Mouse (Mus musculus) C2C12 (cell line): ENCODE measurements around the gene Unc79. TPM values are rescaled to one million over a fixed set of nuclear protein-coding genes. Genes with fewer than 3 reads are reported as not detected.

Experiments used
- H3K27me3 ChIP-seq: one replicate; pipeline ENCODE4 v1.6.1; 2011; ENCODE audit not compliant: control insufficient read depth, insufficient read depth, insufficient read length
- H3K36me3 ChIP-seq: one replicate; pipeline ENCODE4 v1.6.1; 2011; ENCODE audit not compliant: control insufficient read depth, insufficient read depth
- H3K4me3 ChIP-seq: one replicate; pipeline ENCODE4 v1.5.1; 2011; ENCODE audit warnings: mild to moderate bottlenecking, control low read depth; ENCODE audit not compliant: poor library complexity, insufficient read depth, severe bottlenecking
- H3K79me2 ChIP-seq: one replicate; pipeline ENCODE4 v1.6.1; 2011; ENCODE audit not compliant: control insufficient read depth, insufficient read depth
- H3K79me3 ChIP-seq: one replicate; pipeline ENCODE4 v1.6.1; 2011; ENCODE audit warnings: low read depth, control low read depth
- H3ac ChIP-seq: one replicate; pipeline ENCODE3; 2011; ENCODE audit warnings: low read depth; ENCODE audit not compliant: control insufficient read depth, insufficient read length
- CEBPB ChIP-seq: IDR thresholded peaks from one replicate; pipeline ENCODE4 v1.6.1; 2011; ENCODE audit warnings: low read depth, mild to moderate bottlenecking, control low read depth, moderate library complexity
- CTCF ChIP-seq: IDR thresholded peaks from one replicate; pipeline ENCODE4 v1.5.1; 2011; ENCODE audit not compliant: control insufficient read depth, insufficient read depth, insufficient read length
- FOSL1 ChIP-seq: IDR thresholded peaks from one replicate; pipeline ENCODE4 v1.8.0; 2011; ENCODE audit warnings: mild to moderate bottlenecking, low read length; ENCODE audit not compliant: poor library complexity, insufficient read depth, severe bottlenecking
- MAX ChIP-seq: IDR thresholded peaks from one replicate; pipeline ENCODE4 v1.6.1; 2011; ENCODE audit warnings: mild to moderate bottlenecking, control low read depth
- MYOD1 ChIP-seq: IDR thresholded peaks from one replicate; pipeline ENCODE4 v1.6.1; 2011; ENCODE audit warnings: low read depth; ENCODE audit not compliant: control insufficient read depth, insufficient read length
- MYOG ChIP-seq: IDR thresholded peaks from one replicate; pipeline ENCODE4 v1.6.1; 2011; ENCODE audit not compliant: control insufficient read depth, insufficient read length; ENCODE audit errors: extremely low read depth
- USF1 ChIP-seq: IDR thresholded peaks from one replicate; pipeline ENCODE4 v1.6.1; 2011; ENCODE audit warnings: low read depth, mild to moderate bottlenecking, control low read depth, moderate library complexity
- polyA plus RNA-seq: library from polyadenylated mRNA; unstranded; fragments of >200 nt; fragmentation: generic; extraction: Trizol; gene quantifications from one replicate; pipeline ENCODE4 v1.2.1, GENCODE M21; 2012; ENCODE audit warnings: missing spikeins

Unc79 gene
- polyA plus RNA-seq, 1 experiment = not detected

DNA sequence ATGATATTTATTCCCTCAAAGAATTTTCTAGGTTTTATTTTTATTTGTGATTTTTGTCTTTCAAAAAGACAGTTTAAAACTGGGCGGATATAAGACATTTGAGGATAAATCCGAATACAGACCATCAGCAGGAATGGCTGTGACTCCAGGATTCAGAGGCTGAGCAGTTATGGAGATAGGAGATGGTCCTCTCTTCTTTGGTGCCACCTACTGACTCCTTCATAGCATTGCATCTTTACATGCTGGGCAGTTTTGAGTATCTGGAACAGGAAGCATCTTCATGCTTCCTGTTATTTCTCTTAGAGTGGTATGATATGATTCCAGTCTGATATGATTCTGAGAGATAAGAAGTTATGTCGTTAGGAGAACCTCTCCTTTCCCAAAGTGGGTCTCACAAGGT lies 116.3 kb downstream of the Unc79 start:
- Histone ChIP-seq H3ac (no peak overlapping the region), H3K27me3 (no peaks in the 10 kb centered on the region)
- TF ChIP-seq USF1 (no peak), MYOG (no peak), CEBPB (no peak), MYOD1 (no peak), MAX (no peak), FOSL1 (no peak), CTCF (peak; percentile 52)

DNA sequence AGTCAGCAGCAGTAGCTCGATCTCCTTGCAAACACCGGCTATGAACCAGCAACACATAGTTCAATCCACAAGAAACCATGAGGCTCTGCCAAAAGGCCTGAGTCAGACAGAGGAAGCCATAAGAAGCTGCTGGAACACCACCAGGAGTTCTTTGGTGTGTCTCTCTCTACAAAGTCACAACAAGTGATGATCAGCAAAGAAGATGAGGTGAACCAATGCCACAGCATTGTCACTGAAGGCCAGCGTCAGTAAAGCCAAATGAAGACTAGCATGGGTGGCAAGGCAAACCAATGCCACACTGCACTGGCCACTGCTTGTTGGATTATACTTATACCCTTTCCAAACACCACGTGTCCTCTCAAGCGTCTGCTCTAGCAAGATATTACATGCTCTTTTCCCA lies 119.5 kb downstream of the Unc79 start:
- Histone ChIP-seq H3K27me3 (no peaks in the 10 kb centered on the region), H3K79me3 (no peaks in the 10 kb centered on the region), H3K4me3 (no peak overlapping the region), H3ac (no peak overlapping the region), H3K79me2 (no peaks in the 10 kb centered on the region), H3K36me3 (no peaks in the 10 kb centered on the region)
- TF ChIP-seq CTCF (no peak), MYOG (no peak), MYOD1 (no peak), CEBPB (no peak), MAX (no peak), USF1 (no peak)

More for the DNA sequence above, 116.3 kb downstream of the Unc79 start:
- Histone ChIP-seq H3K36me3 (no peaks in the 10 kb centered on the region), H3K79me3 (no peaks in the 10 kb centered on the region), H3K79me2 (no peaks in the 10 kb centered on the region), H3K4me3 (no peak overlapping the region)

DNA sequence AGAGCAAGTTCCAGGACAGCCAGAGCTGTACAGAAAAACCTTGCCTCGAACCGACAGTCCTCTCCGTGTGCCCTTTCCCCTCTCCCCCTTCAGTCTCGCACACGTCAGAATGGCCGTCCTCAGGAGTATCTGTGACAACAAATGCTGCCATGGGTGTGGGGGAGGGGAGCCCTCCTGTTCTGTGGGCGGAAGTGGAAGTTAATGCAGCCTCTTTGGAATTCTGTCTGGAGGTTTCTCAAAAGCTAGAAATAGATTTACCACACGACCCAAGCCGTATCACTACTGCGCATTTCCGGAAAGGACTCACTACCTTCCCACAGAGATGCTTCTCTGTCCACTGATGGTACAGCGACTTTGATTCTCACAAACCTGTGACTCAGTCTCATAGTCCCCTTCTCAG lies 120.9 kb downstream of the Unc79 start:
- H3K27me3 ChIP-seq = no peaks in the 10 kb centered on the region
- no peak overlapping the region for H3ac ChIP-seq
- H3K79me3 ChIP-seq = no peaks in the 10 kb centered on the region
- no peaks in the 10 kb centered on the region for H3K79me2 ChIP-seq
- no peak overlapping the region for H3K4me3 ChIP-seq
- TF ChIP-seq MAX (no peak), USF1 (no peak), CEBPB (no peak), MYOD1 (no peak), MYOG (no peak), FOSL1 (no peak), CTCF (no peak)
- H3K36me3 ChIP-seq = no peaks in the 10 kb centered on the region

DNA sequence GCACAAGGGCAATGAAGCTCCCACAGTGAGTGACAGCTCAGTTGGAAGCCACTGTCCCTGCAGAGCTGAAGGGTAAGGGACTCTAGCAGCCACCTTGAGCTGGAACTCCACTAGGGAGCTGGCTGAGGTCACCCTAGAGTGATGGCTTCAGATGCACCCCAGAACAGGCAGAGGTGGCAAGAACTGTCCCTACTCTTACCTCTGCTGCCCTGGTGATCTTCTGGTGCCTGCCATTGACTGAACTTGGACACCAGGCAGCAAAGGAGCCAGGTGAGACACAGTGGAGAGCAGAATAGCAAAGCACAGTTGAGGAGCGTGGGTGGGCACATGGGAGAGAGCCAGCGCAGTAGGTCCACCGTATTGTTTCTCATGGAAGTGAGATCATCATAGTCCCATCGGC lies 125.3 kb downstream of the Unc79 start:
- Histone ChIP-seq H3K79me2 (no peaks in the 10 kb centered on the region), H3K36me3 (no peaks in the 10 kb centered on the region), H3K4me3 (no peak overlapping the region), H3K79me3 (no peaks in the 10 kb centered on the region), H3K27me3 (no peaks in the 10 kb centered on the region), H3ac (no peak overlapping the region)
- TF ChIP-seq FOSL1 (no peak), USF1 (no peak), CTCF (no peak), CEBPB (no peak), MAX (no peak), MYOG (no peak), MYOD1 (no peak)

DNA sequence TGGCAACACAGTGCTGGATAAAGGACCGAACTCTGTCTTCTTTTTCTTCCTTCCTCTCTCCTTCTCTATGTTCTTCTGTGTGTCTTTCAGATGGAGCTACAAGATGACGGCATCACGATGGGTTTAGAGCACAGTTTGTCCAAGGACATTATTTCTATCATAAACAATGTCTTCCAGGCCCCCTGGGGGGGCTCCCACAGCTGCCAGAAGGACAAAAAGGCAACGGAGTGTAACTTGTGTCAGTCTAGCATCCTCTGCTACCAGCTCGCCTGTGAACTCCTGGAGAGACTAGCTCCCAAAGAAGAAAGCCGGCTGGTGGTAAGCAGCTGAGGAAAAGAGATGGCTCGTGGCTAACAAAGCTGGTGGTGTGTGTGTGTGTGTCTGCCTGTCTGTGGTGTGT lies 130.1 kb downstream of the Unc79 start:
- H3K36me3 ChIP-seq = no peaks in the 10 kb centered on the region
- H3K4me3 ChIP-seq = no peak overlapping the region
- H3K27me3 ChIP-seq = no peaks in the 10 kb centered on the region
- H3ac ChIP-seq = no peak overlapping the region
- no peak for TF ChIP-seq MYOG
- TF ChIP-seq MYOD1 = no peak
- TF ChIP-seq CEBPB = no peak
- TF ChIP-seq MAX = no peak
- no peak for TF ChIP-seq CTCF
- no peak for TF ChIP-seq FOSL1
- TF ChIP-seq USF1 = no peak
- H3K79me2 ChIP-seq = no peaks in the 10 kb centered on the region
- H3K79me3 ChIP-seq = no peaks in the 10 kb centered on the region

DNA sequence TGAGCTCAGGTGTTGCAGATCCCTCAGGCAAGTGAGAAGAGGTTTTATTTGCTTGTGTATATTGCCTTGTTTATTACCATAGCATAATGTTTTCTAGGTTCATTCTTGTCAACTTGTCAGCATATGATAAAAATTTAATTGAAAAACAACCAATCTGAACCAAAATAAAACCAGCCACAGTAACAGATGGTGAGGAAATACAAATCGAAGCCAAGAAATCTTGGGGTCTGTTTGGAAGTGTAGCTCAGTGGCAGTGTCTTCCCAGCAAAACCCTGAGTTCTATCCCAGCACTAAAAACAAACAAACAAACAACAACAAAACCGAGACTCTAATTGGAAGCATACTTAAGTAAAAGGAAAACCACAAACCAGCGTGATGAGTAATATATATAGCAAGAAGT lies 131.4 kb downstream of the Unc79 start:
- Histone ChIP-seq H3K36me3 (no peaks in the 10 kb centered on the region), H3K4me3 (no peak overlapping the region), H3K27me3 (no peaks in the 10 kb centered on the region), H3K79me3 (no peaks in the 10 kb centered on the region), H3K79me2 (no peaks in the 10 kb centered on the region), H3ac (no peak overlapping the region)
- no peak for TF ChIP-seq CEBPB
- no peak for TF ChIP-seq MAX
- no peak for TF ChIP-seq MYOG
- TF ChIP-seq CTCF = no peak
- no peak for TF ChIP-seq USF1
- no peak for TF ChIP-seq MYOD1
- TF ChIP-seq FOSL1 = no peak
